Mouse (Mus musculus) MEL (cell line): ENCODE results near the gene Ell. TPM values are rescaled to one million over a fixed set of nuclear protein-coding genes. Genes with fewer than 3 reads are reported as not detected.

Source experiments
- DNase-seq: peaks from one replicate; pipeline ENCODE4 v3.0.0; 2011; ENCODE audit warnings: low read depth, low spot score
- H3K27ac ChIP-seq: 2 replicates; pipeline ENCODE4 v1.5.1; 2012; ENCODE audit warnings: low read depth, mild to moderate bottlenecking, control low read depth, low read length, moderate library complexity; ENCODE audit not compliant: control insufficient read depth
- H3K27me3 ChIP-seq, 2 experiments: fragments of 150-350 bp in 1 of 2; sonication (generic) in 1 of 2; 2 replicates each; pipeline ENCODE4 v1.6.1; 2012; ENCODE audit warnings: low read length in 2 of 2, mild to moderate bottlenecking in 2 of 2, improper control_type of control experiment in 1 of 2, moderate library complexity in 1 of 2; ENCODE audit not compliant: insufficient read depth in 2 of 2, control insufficient read depth in 1 of 2
- H3K36me3 ChIP-seq, 2 experiments: 2 replicates each; pipeline ENCODE4 v1.6.1; 2012 to 2014; ENCODE audit warnings: low read length in 2 of 2, improper control_type of control experiment in 1 of 2, inconsistent platforms in 1 of 2, mild to moderate bottlenecking in 1 of 2; ENCODE audit not compliant: insufficient read depth in 2 of 2, control insufficient read depth in 1 of 2
- H3K4me1 ChIP-seq, 2 experiments: fragments of 150-350 bp in 1 of 2; sonication (generic) in 1 of 2; 2 replicates each; pipeline ENCODE4 v1.6.1; 2012; ENCODE audit warnings: low read length in 2 of 2, improper control_type of control experiment in 1 of 2, mild to moderate bottlenecking in 1 of 2; ENCODE audit not compliant: insufficient read depth in 2 of 2, control insufficient read depth in 1 of 2
- H3K4me3 ChIP-seq, 2 experiments: fragments of 150-350 bp in 1 of 2; sonication (generic) in 1 of 2; 2 replicates each; pipeline ENCODE4 v1.5.1; 2012; ENCODE audit warnings: low read depth in 2 of 2, low read length in 2 of 2, mild to moderate bottlenecking in 2 of 2, moderate library complexity in 2 of 2, control low read depth in 1 of 2, improper control_type of control experiment in 1 of 2; ENCODE audit not compliant: control insufficient read depth in 1 of 2, insufficient read depth in 1 of 2
- H3K79me2 ChIP-seq: 2 replicates; pipeline ENCODE4 v1.6.1; 2012; ENCODE audit warnings: mild to moderate bottlenecking, low read length, moderate library complexity; ENCODE audit not compliant: control insufficient read depth, poor library complexity, insufficient read depth
- H3K9ac ChIP-seq: 2 replicates; pipeline ENCODE4 v1.6.1; 2012; ENCODE audit warnings: low read depth, mild to moderate bottlenecking, control low read depth, low read length, moderate library complexity; ENCODE audit not compliant: control insufficient read depth, poor library complexity, severe bottlenecking
- H3K9me3 ChIP-seq: fragments of 150-350 bp; sonication (generic); replicated peaks from 2 replicates; pipeline ENCODE4 v1.6.1; 2012; ENCODE audit warnings: mild to moderate bottlenecking, low read length, improper control_type of control experiment, moderate library complexity; ENCODE audit not compliant: insufficient read depth
- CHD1 ChIP-seq: IDR thresholded peaks from 2 replicates; pipeline ENCODE4 v1.6.1; 2012; ENCODE audit warnings: low read depth, mild to moderate bottlenecking, inconsistent platforms, low read length, improper control_type of control experiment
- CTCF ChIP-seq, 3 experiments: IDR thresholded peaks in 2 of 3; conservative IDR thresholded peaks in 1 of 3; 2 replicates each; pipeline ENCODE4 v1.5.1; 2011 to 2012; ENCODE audit warnings: low read length in 3 of 3, low read depth in 2 of 3, mild to moderate bottlenecking in 2 of 3, improper control_type of control experiment in 1 of 3, inconsistent platforms in 1 of 3, mixed read lengths in 1 of 3, moderate library complexity in 1 of 3; ENCODE audit not compliant: control insufficient read depth in 1 of 3, insufficient read depth in 1 of 3, poor library complexity in 1 of 3, severe bottlenecking in 1 of 3
- EP300 ChIP-seq, 2 experiments: IDR thresholded peaks; 2 replicates each; pipeline ENCODE4 v1.6.1; 2011; ENCODE audit warnings: improper control_type of control experiment in 2 of 2, low read length in 2 of 2, low read depth in 1 of 2, mild to moderate bottlenecking in 1 of 2
- ETS1 ChIP-seq: IDR thresholded peaks from 2 replicates; pipeline ENCODE4 v1.6.1; 2012; ENCODE audit warnings: low read depth, mild to moderate bottlenecking, inconsistent platforms, low read length, improper control_type of control experiment, moderate library complexity
- GABPA ChIP-seq: IDR thresholded peaks from 2 replicates; pipeline ENCODE4 v1.6.1; 2012; ENCODE audit warnings: low read depth, mild to moderate bottlenecking, inconsistent platforms, low read length, improper control_type of control experiment, moderate library complexity
- GATA1 ChIP-seq: IDR thresholded peaks from 2 replicates; pipeline ENCODE4 v1.6.1; 2011; ENCODE audit warnings: low read depth, low read length, improper control_type of control experiment
- KAT2A ChIP-seq: conservative IDR thresholded peaks from 2 replicates; pipeline ENCODE4 v1.6.1; 2012; ENCODE audit warnings: low read depth, low read length, improper control_type of control experiment, inconsistent platforms
- MAZ ChIP-seq: IDR thresholded peaks from 2 replicates; pipeline ENCODE4 v1.6.1; 2012; ENCODE audit warnings: low read depth, mild to moderate bottlenecking, inconsistent platforms, low read length, improper control_type of control experiment
- MYB ChIP-seq: IDR thresholded peaks from 2 replicates; pipeline ENCODE4 v1.6.1; 2011; ENCODE audit warnings: mild to moderate bottlenecking, low read depth, low read length, improper control_type of control experiment
- MYC ChIP-seq: IDR thresholded peaks from 2 replicates; pipeline ENCODE4 v1.6.1; 2011; ENCODE audit warnings: low read depth, mild to moderate bottlenecking, low read length, improper control_type of control experiment, moderate library complexity
- NELFE ChIP-seq: IDR thresholded peaks from 2 replicates; pipeline ENCODE4 v1.6.1; 2011; ENCODE audit warnings: low read depth, low read length, improper control_type of control experiment
- RCOR1 ChIP-seq: IDR thresholded peaks from 2 replicates; pipeline ENCODE4 v1.6.1; 2012; ENCODE audit warnings: low read depth, mild to moderate bottlenecking, inconsistent platforms, low read length, improper control_type of control experiment
- SIN3A ChIP-seq: IDR thresholded peaks from 2 replicates; pipeline ENCODE4 v1.6.1; 2012; ENCODE audit warnings: low read length, improper control_type of control experiment, inconsistent platforms
- SMC3 ChIP-seq: IDR thresholded peaks from 2 replicates; pipeline ENCODE4 v1.6.1; 2011; ENCODE audit warnings: low read depth, low read length, improper control_type of control experiment
- TAL1 ChIP-seq: IDR thresholded peaks from 2 replicates; pipeline ENCODE4 v1.6.1; 2012; ENCODE audit warnings: mild to moderate bottlenecking, inconsistent platforms, low read length, moderate library complexity, mixed read lengths
- TBP ChIP-seq: IDR thresholded peaks from 2 replicates; pipeline ENCODE4 v1.8.0; 2011; ENCODE audit warnings: low read depth, low read length, improper control_type of control experiment
- TCF12 ChIP-seq: IDR thresholded peaks from 2 replicates; pipeline ENCODE4 v1.6.1; 2014; ENCODE audit warnings: low read depth, mild to moderate bottlenecking, inconsistent platforms, low read length, improper control_type of control experiment, moderate library complexity
- UBTF ChIP-seq: IDR thresholded peaks from 2 replicates; pipeline ENCODE4 v1.6.1; 2012; ENCODE audit warnings: low read depth, mild to moderate bottlenecking, inconsistent platforms, low read length, improper control_type of control experiment, moderate library complexity, borderline replicate concordance; ENCODE audit not compliant: insufficient read depth
- USF2 ChIP-seq, 2 experiments: IDR thresholded peaks; 2 replicates each; pipeline ENCODE4 v1.6.1; 2011 to 2012; ENCODE audit warnings: improper control_type of control experiment in 2 of 2, low read length in 2 of 2, borderline replicate concordance in 1 of 2, inconsistent platforms in 1 of 2, low read depth in 1 of 2, mild to moderate bottlenecking in 1 of 2; ENCODE audit not compliant: insufficient read depth in 1 of 2
- ZKSCAN1 ChIP-seq: IDR thresholded peaks from 2 replicates; pipeline ENCODE4 v1.6.1; 2012; ENCODE audit warnings: low read depth, mild to moderate bottlenecking, inconsistent platforms, low read length, improper control_type of control experiment, moderate library complexity
- ZNF384 ChIP-seq: IDR thresholded peaks from 2 replicates; pipeline ENCODE4 v1.6.1; 2012; ENCODE audit warnings: low read depth, mild to moderate bottlenecking, inconsistent platforms, low read length, improper control_type of control experiment
- polyA plus RNA-seq, 2 experiments: library from polyadenylated mRNA; stranded (reverse) in 1 of 2; unstranded in 1 of 2; fragments of >175 nt in 1 of 2; fragments of >200 nt in 1 of 2; gene quantifications; 2 replicates each; pipeline versions ENCODE4 v1.2.1 to v1.2.4; 2012; ENCODE audit warnings: low replicate concordance in 2 of 2, low read depth in 1 of 2; ENCODE audit not compliant: insufficient read length in 2 of 2, insufficient read depth in 1 of 2, missing spikeins in 1 of 2
- total RNA-seq: library from RNA; depleted of rRNA; stranded (reverse); fragments of 300-350 nt; gene quantifications from 2 replicates; pipeline ENCODE4 v1.2.3, GENCODE M21; 2012

Gene Ell
- total and polyA plus RNA-seq, 3 experiments, result 12.4 to 25.9 TPM; not detected in 1

DNA sequence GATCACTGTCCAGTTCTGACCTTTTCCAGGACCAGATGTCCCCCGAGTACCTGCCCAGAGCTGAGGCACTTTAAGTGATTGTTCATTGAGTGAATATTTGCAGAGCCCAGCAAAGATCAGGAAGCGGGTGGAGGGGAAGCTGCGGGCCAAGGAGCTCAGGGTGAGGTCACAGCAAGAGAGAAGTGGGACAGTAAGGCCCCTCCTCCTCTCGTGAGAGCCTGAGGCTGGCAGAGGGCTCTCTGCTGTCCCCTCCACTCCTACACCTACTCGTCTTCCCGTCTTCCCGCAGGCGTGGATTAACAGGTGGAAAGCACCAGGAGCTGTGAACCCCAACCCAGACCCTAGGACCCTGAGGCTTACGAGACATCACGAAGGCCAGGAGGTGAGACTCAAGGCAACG lies 77.4 kb downstream of the Ell start:
- Histone ChIP-seq H3K27ac (no peak overlapping the region), H3K4me1 (peaks cover 5 to 32% of the 10 kb centered on the region in 2 experiments), H3K9me3 (no peaks in the 10 kb centered on the region), H3K27me3 (no peaks in the 10 kb centered on the region), H3K79me2 (no peaks in the 10 kb centered on the region), H3K9ac (no peak overlapping the region), H3K36me3 (peaks cover 0 to 17% of the 10 kb centered on the region in 2 experiments; a peak in 2 of 4 replicates), H3K4me3 (no peak overlapping the region)
- no peak for TF ChIP-seq NELFE
- no peak for TF ChIP-seq USF2 (IDR thresholded peaks at IDR 0.05; ENCODE audit: borderline replicate concordance in 1 of 2, insufficient read depth in 1 of 2, low read depth in 1 of 2, low read length in 2 of 2)
- no peak for TF ChIP-seq SMC3
- TF ChIP-seq UBTF, result no peak
- no peak for TF ChIP-seq GATA1
- no peak for TF ChIP-seq ZNF384
- TF ChIP-seq SIN3A, result no peak
- 0 out of 2 replicates have a peak, but pooled peaks have one; percentile 1 for TF ChIP-seq MAZ
- no peak for TF ChIP-seq KAT2A
- DNase-seq, result peak; percentile 47

DNA sequence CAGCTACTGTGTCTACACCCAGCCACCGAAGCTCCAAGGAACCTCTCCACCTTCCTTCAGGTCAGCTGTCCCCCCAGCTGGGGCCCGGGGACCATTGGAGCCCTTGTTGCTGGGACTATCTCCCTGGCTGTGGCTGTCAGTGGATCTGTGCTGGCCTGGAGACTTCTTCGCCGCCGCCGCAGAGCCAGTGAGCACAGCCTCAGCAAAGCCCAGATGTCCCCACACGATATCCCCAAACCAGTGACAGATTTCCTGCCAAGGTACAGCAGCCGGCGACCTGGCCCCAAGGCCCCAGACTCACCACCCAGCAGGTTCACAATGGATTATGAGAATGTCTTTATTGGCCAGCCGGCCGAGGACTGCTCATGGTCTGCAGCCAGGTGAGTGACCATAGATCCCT lies 78.7 kb downstream of the Ell start:
- H3K4me1 ChIP-seq, result peaks cover 7 to 44% of the 10 kb centered on the region in 2 experiments
- no peaks in the 10 kb centered on the region for H3K9me3 ChIP-seq
- peak overlapping the region; percentile 57 for H3K27ac ChIP-seq
- peak; percentile 64 for DNase-seq
- H3K4me3 ChIP-seq, result peak overlapping the region in 1 of 2 experiments; percentile 1; a peak in 1 of 4 replicates
- H3K79me2 ChIP-seq, result no peaks in the 10 kb centered on the region
- H3K27me3 ChIP-seq, result no peaks in the 10 kb centered on the region
- peak overlapping the region; percentile 26 for H3K9ac ChIP-seq
- TF ChIP-seq EP300 (IDR thresholded peaks at IDR 0.05; ENCODE audit: low read depth in 1 of 2, low read length in 2 of 2), result peak in 1 of 2 experiments; percentile 13; a peak in 1 of 4 replicates
- TF ChIP-seq GABPA, result no peak
- TF ChIP-seq MYC, result no peak
- TF ChIP-seq CTCF (IDR thresholded peaks at IDR 0.05 in 2 of 3, conservative IDR thresholded peaks at IDR 0.05 in 1 of 3; ENCODE audit: control insufficient read depth in 1 of 3, insufficient read depth in 1 of 3, low read depth in 2 of 3, low read length in 3 of 3, poor library complexity in 1 of 3, severe bottlenecking in 1 of 3), result no peak
- peak; percentile 19; the same call in 1 of the 2 replicates for TF ChIP-seq TCF12
- no peak for TF ChIP-seq ZKSCAN1
- TF ChIP-seq ZNF384, result no peak
- TF ChIP-seq ETS1, result no peak
- no peak for TF ChIP-seq RCOR1
- no peak for TF ChIP-seq TBP
- no peak for TF ChIP-seq CHD1
- TF ChIP-seq TAL1, result peak; percentile 77
- no peak for TF ChIP-seq MYB
- peaks cover 0 to 18% of the 10 kb centered on the region in 2 experiments; a peak in 2 of 4 replicates for H3K36me3 ChIP-seq
